Mouse (Mus musculus) brain, embryonic 14.5 days (tissue): ENCODE results near the gene Dnmt1. TPM values are rescaled to one million over a fixed set of nuclear protein-coding genes. Genes with fewer than 3 reads are reported as not detected.
A peak's percentile ranks its signal among the peaks of the same experiment; 100 is the strongest.

Source experiments
- DNase-seq: peaks from one replicate; pipeline ENCODE4 v3.0.0-alpha.2; 2011; ENCODE audit warnings: low read depth
- CTCF ChIP-seq: fragments of 200-500 bp; IDR thresholded peaks from 2 replicates; pipeline ENCODE4 v1.5.1; 2012; ENCODE audit warnings: inconsistent platforms, mild to moderate bottlenecking, moderate library complexity, borderline replicate concordance; ENCODE audit not compliant: insufficient read depth, insufficient read length; ENCODE audit errors: extremely low read depth
- POLR2A ChIP-seq: fragments of 200-500 bp; IDR thresholded peaks from 2 replicates; pipeline ENCODE4 v1.6.1; 2012; ENCODE audit warnings: mild to moderate bottlenecking, inconsistent platforms, borderline replicate concordance; ENCODE audit not compliant: poor library complexity, insufficient read depth, insufficient read length, severe bottlenecking; ENCODE audit errors: extremely low read depth
- polyA plus RNA-seq: library from polyadenylated mRNA; depleted of rRNA; stranded (reverse); fragments of >200 nt; gene quantifications from 2 replicates; pipeline ENCODE4 v1.2.3, GENCODE M21; 2012

Gene Dnmt1
- polyA plus RNA-seq, 1 experiment: 103 TPM

DNA sequence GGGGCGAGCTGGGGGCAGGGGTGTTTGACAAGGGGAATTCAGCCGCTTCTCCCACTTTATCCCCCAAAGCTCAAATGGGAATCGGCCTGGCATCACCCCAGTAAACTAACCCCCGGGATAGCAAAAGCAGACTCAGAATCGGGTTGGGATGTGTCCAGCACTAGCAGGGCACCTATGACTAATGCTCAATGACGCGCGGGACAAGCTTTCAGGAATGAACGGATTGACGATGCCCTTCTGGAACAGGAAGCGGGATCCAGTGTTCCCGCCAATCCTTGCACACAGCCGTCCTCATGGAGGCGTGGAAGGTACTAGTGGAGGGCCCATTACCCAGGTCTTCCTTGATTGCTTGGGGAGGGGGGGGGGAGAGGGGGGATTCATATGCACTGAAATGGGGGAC lies 8.2 kb downstream of the Dnmt1 start:
- peak; percentile 28 for DNase-seq
- TF ChIP-seq POLR2A (no peak), CTCF (no peak)

DNA sequence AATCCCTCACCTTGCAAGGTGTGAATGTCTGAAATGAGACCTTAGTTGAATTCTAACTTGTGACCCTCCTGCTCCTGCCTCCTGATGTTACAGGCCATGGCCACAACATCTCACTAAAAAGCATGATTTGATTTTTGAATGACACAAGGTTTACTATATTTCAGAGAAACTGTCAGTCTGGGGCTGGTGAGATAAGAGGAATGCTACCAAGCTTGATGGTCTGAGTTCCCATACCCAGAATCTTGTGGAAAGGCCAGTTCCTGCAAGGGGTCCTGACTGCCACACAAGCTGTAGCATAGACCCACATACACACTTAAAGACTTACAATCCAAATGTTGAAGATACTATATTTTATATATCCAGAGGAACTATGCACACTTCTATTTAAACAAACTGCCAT lies 9.3 kb downstream of the Dnmt1 start:
- no peak for DNase-seq
- no peak for TF ChIP-seq CTCF
- no peak for TF ChIP-seq POLR2A

DNA sequence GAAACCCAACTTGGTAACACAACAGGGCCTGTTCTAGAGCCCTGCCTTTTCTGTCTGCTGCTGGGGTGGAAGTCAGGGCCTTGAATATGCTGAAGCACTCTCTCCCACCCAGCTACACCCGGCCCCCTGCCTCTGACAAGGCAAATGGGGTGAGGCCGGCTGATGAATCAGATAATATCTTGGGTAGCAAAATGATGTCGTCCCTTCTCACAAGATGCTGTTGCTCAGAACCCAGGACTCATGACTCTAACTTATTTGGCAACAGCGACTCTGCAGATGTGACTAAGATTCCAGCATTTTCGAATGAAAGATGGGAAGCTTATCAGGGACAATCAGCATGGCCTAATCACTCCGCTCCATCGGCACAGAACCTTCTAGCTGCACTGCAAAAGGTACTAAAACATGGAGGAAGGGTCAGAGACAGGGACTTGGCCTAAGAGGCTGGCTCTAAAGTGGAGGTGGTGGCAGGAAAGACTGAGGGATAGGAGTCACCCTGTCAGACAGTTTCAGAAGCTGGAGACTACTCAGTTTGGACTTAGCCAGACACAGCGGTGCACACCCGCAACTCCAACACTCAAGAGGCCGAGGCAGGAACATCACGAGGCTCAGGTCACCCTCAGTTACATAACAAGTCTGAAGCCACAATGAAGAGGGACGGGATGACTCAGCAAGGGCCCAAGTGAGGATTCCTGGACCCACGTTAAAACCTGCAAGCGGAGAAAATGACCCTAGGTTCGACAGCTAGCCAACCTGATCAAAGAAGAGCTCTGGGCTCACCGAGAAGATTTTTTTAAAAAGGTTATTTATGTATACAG lies 13.4 kb downstream of the Dnmt1 start:
- DNase-seq: no peak
- TF ChIP-seq CTCF (no peak), POLR2A (no peak)

DNA sequence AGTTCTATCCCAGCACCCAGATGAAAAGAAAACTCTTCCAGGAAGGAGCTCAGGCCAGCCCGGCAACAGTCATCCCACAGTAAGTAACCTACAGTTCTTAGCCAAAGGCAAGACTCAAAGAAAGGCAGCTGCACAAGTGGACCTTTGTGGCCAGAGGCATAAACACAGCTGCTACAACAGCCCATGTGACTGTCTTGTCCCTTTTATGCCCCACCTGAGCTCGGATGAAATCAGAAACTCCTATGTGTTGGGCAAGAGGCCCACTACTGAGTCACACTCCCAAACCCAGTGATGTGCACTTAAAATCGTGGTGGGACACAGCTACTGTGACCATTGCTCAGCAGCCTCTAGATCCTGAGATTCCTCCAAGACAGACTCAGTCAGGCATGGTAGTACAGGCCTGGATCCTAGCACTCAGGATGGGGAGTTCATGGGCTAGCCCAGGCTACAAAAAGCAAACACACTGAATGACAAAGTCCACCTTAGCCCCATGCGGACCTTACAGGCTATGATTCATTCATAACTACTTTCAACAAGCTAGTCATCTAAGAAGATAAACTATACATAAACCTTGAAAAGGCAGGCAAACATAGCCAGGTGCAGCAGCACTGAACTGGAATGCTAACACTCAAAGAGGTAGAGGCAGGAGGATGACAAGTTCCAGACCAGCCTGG lies 14.9 kb downstream of the Dnmt1 start:
- DNase-seq: peak; percentile 0
- TF ChIP-seq CTCF: no peak
- no peak for TF ChIP-seq POLR2A

DNA sequence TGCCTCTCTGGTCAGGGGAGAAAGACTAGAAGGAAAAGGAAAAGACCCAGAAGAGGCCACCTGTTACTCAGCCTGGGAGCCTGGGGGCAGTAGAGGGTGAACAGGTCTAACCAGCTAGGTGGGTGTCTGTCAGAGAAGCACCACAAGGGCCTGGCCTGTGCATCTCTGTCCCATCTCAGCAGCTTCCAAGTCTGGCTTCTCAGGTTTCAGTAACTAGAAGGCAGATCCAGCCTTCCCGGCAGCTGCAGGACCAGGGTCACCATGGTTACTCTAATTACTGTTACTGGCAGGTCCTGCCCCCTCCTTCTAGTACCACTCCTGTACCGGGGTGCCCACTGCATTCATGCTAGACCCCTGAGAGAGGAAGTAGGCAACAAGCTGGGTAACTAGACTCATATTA lies 15.8 kb downstream of the Dnmt1 start:
- TF ChIP-seq CTCF (no peak), POLR2A (no peak)
- peak; percentile 35 for DNase-seq

DNA sequence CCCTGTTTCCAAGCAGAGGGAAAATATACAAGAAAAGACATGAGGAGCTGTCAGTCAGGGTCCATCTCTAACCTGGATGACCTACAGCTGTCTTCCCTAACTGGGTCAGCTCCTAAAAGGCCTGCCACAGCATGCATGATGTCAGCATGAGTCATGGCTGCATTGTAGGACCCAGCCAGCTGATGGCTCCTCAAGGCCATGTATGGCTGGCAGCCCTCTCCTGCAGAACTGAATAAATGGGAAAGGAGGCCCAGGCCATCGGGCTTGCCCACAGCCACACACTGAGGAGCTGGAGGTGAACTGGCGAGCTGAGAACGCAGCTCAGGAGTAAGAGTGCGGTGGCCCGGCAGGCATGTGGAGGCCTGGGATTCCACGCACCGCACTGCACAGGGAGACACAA lies 16.3 kb downstream of the Dnmt1 start:
- TF ChIP-seq CTCF (no peak), POLR2A (no peak)
- DNase-seq: no peak

DNA sequence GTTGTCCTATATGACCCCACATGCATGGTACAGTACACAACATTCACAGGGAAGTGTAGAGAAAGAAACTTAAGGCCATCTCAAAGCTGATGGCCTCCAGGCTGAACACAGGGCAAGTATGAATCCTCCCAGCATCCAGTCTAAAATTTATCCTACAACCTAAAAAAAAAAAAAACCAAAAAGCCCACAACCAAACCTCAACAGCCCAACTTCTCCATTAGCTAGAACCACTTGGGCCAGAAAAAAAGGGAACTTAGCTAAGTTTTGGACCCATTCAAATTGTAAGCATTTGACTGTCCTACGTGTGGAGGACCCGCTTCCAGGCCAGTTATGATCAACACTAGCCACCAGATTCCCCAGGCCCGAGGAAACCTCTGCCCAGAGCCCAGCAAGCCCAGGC lies 36.4 kb downstream of the Dnmt1 start:
- TF ChIP-seq POLR2A (no peak), CTCF (no peak)
- DNase-seq: no peak

DNA sequence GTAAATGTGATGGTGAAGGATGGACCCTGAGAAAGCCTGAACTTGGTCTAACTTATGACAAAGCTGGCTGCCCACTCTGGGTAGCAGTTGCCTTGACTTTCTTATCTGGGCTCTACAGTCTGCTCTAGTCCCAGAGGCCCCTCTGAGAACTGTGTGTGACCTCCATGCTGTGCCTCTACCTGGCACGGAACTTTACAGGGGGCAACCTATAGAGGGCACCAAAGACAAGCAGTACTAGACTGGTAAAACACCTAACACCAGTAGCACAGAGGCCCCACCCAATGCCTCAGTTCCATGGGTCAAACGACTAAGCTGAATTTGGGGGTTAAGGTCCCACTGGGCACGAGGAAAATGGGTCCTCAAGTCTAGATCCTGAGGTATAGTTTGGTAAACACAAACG lies 43.5 kb downstream of the Dnmt1 start:
- DNase-seq: no peak
- TF ChIP-seq CTCF (peak; percentile 20; the same call in 1 of the 2 replicates), POLR2A (no peak)

DNA sequence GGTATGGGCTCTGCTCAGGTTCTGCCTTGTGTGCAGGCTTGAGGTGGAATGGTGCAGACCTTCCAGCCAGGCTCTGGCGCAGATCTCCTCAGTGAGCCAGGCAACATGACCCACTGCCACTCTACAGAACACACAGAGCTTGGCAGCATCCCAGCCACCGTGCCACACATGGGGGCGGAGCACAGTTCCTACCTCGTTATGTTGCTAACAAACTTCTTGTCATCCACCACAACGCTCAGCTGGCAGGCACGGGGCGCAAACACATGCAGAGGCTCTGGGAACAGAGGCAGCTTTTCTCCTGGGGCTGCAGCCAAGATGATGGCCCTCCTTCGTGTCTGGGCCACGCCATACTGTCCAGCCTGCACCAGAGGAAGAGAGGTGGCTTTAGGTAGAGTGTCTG lies 49.7 kb downstream of the Dnmt1 start:
- no peak for DNase-seq
- no peak for TF ChIP-seq CTCF
- TF ChIP-seq POLR2A: no peak

DNA sequence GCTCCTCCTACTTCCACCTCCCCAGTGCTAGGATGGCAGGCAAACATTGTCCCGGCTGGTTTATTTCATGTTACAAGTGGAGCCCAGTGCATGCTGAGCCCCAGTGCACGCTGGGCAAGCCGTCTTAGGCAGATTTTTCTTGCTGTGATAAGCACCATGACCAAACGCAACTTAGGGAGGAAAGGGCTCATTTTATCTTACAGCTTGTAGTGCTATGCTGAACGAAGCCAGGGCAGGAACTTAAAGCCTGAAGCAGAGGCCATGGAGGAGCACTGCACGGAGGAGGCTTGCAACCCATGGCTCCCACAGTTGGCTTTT lies 57.6 kb downstream of the Dnmt1 start:
- TF ChIP-seq CTCF (no peak), POLR2A (no peak)
- no peak for DNase-seq

DNA sequence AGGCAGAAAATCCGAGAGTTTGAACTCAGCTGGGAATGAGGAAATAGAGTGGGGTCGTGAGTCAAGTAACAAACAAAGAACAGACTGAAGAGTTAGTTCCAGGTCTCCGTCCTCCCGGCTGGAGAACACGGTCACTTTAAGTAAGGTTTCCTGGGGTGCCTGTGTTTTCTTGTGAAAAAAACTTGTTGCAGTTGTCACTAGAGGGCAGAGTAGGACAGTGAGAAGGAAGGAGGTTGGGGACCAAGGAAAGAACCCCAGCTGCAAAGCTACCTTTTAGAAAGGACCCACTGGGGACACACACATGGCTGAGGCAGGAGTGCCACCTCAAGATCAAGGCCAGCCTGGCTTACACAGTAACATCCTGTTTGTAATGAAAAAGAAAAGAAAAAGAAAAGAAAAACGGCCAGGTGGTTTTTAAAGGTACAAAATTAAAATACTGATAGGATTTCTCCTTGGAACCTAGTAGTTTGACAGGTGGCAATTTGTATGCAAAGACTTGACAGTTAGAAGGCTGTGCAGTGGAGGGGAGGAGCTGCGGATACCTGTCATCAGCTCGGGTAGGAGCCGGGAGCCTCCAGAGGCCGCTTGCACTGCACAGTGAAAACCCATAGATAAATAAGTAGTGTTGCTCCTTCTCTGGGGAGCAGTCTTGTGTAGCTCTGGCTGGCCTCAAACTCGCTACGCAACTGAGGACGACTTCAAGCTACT lies 58.1 kb downstream of the Dnmt1 start:
- DNase-seq: peak; percentile 61
- peak; percentile 54; the same call in 1 of the 2 replicates for TF ChIP-seq CTCF
- TF ChIP-seq POLR2A: no peak

DNA sequence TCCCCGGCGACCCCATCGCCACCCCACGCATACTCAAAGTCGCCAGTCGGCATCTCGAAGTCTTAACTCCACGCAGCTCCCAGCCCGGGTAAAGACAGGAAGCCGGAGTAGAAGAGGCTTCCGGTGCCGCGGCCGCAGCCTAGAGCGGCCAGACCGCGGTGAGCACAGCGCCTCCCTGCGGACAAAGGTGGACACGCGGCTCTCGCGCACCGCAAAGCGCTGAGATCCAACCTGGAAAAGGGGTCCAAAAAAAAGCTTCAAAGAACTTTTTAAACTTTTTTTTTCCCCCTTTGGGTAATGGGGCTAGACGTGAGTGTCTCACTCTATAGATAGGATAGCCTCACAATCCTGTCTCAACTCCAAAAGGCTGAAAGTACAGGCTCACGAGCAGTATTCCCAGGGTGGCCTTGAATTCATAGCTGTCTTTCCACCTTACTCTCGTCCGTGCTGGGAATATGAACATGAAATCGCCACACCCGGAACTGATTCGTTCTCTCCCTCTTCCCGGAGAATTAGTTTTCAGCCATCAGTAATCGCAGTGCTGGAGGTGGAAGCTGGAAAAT lies 61.1 kb downstream of the Dnmt1 start, which contains the start of gene Eif3g:
Gene Eif3g, minus strand, starts transcription at position 113 of the 563 bp plus-strand sequence.
- TF ChIP-seq POLR2A: peak; percentile 67; the same call in 1 of the 2 replicates
- TF ChIP-seq CTCF: peak; percentile 96
- peak; percentile 97 for DNase-seq
